Mouse (Mus musculus): ENCODE results near the gene Dpp9. TPM values are rescaled to one million over a fixed set of nuclear protein-coding genes. Genes with fewer than 3 reads are reported as not detected.

The Dpp9 gene
- 48.0 and 50.6 TPM in 2 replicates for polyA plus RNA-seq (2014; fragmentation: Nextera tagmentation; extraction: Ambion mirVana)

DNA sequence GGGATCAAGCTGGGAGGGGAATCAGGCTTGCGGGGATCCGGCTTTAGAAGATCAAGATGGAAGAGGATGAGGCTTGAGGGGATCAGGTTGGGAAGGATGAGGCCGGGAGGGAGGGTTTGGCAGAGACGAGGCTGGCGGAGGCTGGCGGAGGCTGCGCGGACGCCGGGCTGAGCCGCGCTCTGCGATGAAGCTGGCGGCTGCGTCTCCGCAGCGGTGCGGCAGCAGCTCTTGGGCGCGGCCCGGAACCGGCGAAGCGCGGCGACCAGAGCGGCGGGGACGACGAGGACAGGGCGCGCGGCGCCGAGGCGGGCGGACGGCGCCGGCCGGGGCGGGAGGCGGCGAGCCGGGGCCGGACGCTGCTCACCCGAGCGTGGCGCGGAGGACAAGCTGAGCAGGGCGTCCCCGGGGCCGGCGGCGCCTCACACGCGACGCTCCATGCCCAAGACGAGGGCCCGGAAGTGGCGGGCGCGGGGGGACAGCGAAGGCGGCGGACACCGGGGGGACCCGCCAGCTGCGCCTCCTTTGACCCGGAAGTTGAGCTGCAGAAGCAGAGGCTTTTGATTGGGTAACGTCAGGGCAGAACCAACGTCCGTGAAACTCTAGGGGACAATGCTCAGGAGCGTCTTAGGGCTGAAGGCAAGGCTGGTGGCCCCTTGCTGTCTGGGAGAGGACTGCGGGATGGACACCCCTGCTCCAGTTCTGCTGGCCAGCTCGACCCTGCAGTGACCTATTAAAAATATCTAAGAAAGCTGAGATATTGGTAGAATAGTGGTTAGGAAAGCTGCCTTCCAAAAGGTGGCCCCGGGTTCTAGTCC, at the start of gene Dpp9:
Gene Dpp9 (minus strand): TSS at position 529 of the 815 bp plus-strand sequence.
- ATAC-seq (replicated peaks; ENCODE audit: low FRiP score) (peak; percentile 99), DNase-seq (ENCODE audit: low spot score) (peak; percentile 92)
- H3K9me3 ChIP-seq (ENCODE audit: control insufficient read depth, low read length): no peaks in the 10 kb centered on the region
- H3K27me3 ChIP-seq (ENCODE audit: control insufficient read depth, insufficient read depth, low read length): no peaks in the 10 kb centered on the region
- peak within 1 kb of the TSS; percentile 76 for H3K27ac ChIP-seq (ENCODE audit: low read depth, low read length)
- H3K4me3 ChIP-seq (ENCODE audit: low read depth, low read length): peak within 1 kb of the TSS; percentile 93
- H3K9ac ChIP-seq (ENCODE audit: low read length): peak within 1 kb of the TSS; percentile 80
- no peaks in the 10 kb centered on the region for H3K36me3 ChIP-seq (ENCODE audit: control insufficient read depth, insufficient read depth, low read length)
- peak within 1 kb of the TSS; percentile 80 for H3K4me2 ChIP-seq (ENCODE audit: low read depth, low read length, severe bottlenecking)
- under 1% methylated on average over 60 of the region's 78 CpGs for WGBS
- peaks cover 14% of the 10 kb centered on the region; the same call in 1 of the 2 replicates for H3K4me1 ChIP-seq (replicated peaks; ENCODE audit: control insufficient read depth, insufficient read depth, low read length)

DNA sequence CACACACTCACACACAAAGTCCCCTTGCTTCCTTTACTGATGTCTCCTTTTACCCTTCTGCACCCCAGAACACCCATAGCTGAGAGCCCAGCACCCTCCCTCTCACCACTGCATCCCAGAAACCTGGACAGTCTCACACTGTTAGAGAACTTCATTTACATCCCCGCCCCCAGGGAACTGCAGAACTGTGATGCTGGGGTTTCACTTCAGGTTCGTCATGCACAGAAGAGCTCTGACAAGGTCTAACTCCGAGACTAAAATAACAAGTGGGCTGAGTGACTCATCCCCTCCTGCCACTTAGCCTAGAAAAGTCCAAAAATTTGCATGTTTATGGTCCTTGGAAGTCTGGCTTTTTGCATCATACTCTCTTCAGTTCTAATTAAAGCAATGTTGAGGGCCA, 47.6 kb upstream of the Dpp9 start:
- Histone ChIP-seq H3K4me3 (ENCODE audit: low read depth, low read length) (no peak overlapping the region), H3K4me1 (replicated peaks; ENCODE audit: control insufficient read depth, insufficient read depth, low read length) (no peaks in the 10 kb centered on the region), H3K4me2 (ENCODE audit: low read depth, low read length, severe bottlenecking) (no peak overlapping the region), H3K36me3 (ENCODE audit: control insufficient read depth, insufficient read depth, low read length) (no peaks in the 10 kb centered on the region), H3K27me3 (ENCODE audit: control insufficient read depth, insufficient read depth, low read length) (no peaks in the 10 kb centered on the region), H3K9ac (ENCODE audit: low read length) (no peak overlapping the region), H3K9me3 (ENCODE audit: control insufficient read depth, low read length) (no peaks in the 10 kb centered on the region), H3K27ac (ENCODE audit: low read depth, low read length) (no peak overlapping the region)
- DNase-seq (ENCODE audit: low spot score): no peak
- 68% methylated on average over 3 of the region's 3 CpGs for WGBS
- ATAC-seq (replicated peaks; ENCODE audit: low FRiP score): no peak

DNA sequence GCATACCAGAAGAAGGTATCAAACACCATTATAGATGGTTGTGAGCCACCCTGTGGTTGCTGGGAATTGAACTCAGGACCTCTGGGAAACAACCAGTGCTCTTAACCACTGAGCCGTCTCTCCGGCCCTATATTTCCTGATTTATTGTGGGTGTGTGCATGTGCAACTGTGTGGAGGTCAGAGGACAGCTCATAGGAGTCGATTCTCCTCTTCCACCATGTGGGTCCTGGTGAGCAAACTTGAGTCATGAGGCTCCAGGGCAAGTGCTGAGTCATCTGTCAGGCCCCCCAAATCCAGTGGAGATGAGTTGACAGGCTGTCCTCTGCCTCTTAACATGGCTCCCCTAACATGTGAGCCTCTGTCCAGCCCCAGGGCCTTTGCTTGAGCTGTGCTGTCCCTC, 47.2 kb upstream of the Dpp9 start:
- DNase-seq (ENCODE audit: low spot score): no peak
- Histone ChIP-seq H3K4me2 (ENCODE audit: low read depth, low read length, severe bottlenecking) (no peak overlapping the region), H3K27ac (ENCODE audit: low read depth, low read length) (no peak overlapping the region), H3K4me1 (replicated peaks; ENCODE audit: control insufficient read depth, insufficient read depth, low read length) (no peaks in the 10 kb centered on the region), H3K36me3 (ENCODE audit: control insufficient read depth, insufficient read depth, low read length) (peaks cover 2% of the 10 kb centered on the region; the same call in 1 of the 2 replicates), H3K9me3 (ENCODE audit: control insufficient read depth, low read length) (no peaks in the 10 kb centered on the region), H3K27me3 (ENCODE audit: control insufficient read depth, insufficient read depth, low read length) (no peaks in the 10 kb centered on the region), H3K9ac (ENCODE audit: low read length) (no peak overlapping the region), H3K4me3 (ENCODE audit: low read depth, low read length) (no peak overlapping the region)
- 93% methylated on average over 3 of the region's 3 CpGs for WGBS
- ATAC-seq (replicated peaks; ENCODE audit: low FRiP score): no peak

DNA sequence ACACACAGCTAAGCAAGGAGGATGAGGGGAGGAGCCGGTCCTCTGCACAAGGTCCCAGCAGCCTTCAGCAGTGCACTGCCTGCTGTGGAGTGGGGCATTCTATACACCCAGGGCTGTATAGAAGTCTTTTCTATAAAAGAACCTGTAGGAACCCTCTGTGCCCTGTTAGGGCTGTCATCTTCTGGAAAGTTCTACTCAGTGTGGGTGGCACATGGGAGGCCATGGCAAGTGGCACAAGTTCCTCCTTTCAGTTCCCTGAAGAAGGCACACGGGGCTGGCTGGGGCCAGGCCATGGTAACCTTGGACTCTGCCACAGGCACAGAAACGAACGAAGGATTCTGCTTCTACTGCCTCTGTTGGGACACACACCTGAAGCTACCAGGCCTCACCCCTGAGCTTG, 46.3 kb upstream of the Dpp9 start:
- peaks cover 2% of the 10 kb centered on the region; the same call in 1 of the 2 replicates for H3K36me3 ChIP-seq (ENCODE audit: control insufficient read depth, insufficient read depth, low read length)
- H3K4me2 ChIP-seq (ENCODE audit: low read depth, low read length, severe bottlenecking): no peak overlapping the region
- H3K9me3 ChIP-seq (ENCODE audit: control insufficient read depth, low read length): no peaks in the 10 kb centered on the region
- H3K4me1 ChIP-seq (replicated peaks; ENCODE audit: control insufficient read depth, insufficient read depth, low read length): no peaks in the 10 kb centered on the region
- H3K27ac ChIP-seq (ENCODE audit: low read depth, low read length): no peak overlapping the region
- H3K9ac ChIP-seq (ENCODE audit: low read length): no peak overlapping the region
- ATAC-seq (replicated peaks; ENCODE audit: low FRiP score) (no peak), DNase-seq (ENCODE audit: low spot score) (no peak)
- H3K4me3 ChIP-seq (ENCODE audit: low read depth, low read length): no peak overlapping the region
- 94% methylated on average over 4 of the region's 4 CpGs for WGBS
- no peaks in the 10 kb centered on the region for H3K27me3 ChIP-seq (ENCODE audit: control insufficient read depth, insufficient read depth, low read length)

DNA sequence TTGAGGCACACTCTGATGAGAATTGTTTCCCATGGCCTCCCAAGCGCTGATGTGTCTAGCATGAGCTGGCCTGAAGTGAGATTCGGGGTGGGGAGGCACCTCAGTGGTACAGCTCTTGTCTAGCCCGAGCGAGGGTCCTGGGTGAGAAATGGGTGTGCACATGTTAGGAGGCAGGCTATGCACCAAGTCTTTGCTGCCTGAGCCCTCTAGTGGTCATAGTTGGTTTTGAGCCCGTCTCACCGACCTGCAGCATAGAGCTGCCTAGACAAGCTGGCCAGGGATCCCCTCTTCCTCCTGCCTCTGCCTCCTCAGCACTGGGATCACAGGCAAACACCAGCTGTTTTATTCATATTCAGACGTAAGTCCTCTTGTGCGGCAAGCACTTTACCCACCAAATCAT, 45.3 kb upstream of the Dpp9 start:
- WGBS: 26% methylated on average over 8 of the region's 8 CpGs
- no peak overlapping the region for H3K9ac ChIP-seq (ENCODE audit: low read length)
- peaks cover 2% of the 10 kb centered on the region; the same call in 1 of the 2 replicates for H3K36me3 ChIP-seq (ENCODE audit: control insufficient read depth, insufficient read depth, low read length)
- H3K4me2 ChIP-seq (ENCODE audit: low read depth, low read length, severe bottlenecking): no peak overlapping the region
- H3K27me3 ChIP-seq (ENCODE audit: control insufficient read depth, insufficient read depth, low read length): no peaks in the 10 kb centered on the region
- peak; percentile 84 for DNase-seq (ENCODE audit: low spot score)
- peak; percentile 62 for ATAC-seq (replicated peaks; ENCODE audit: low FRiP score)
- no peak overlapping the region for H3K4me3 ChIP-seq (ENCODE audit: low read depth, low read length)
- no peak overlapping the region for H3K27ac ChIP-seq (ENCODE audit: low read depth, low read length)
- H3K4me1 ChIP-seq (replicated peaks; ENCODE audit: control insufficient read depth, insufficient read depth, low read length): no peaks in the 10 kb centered on the region
- no peaks in the 10 kb centered on the region for H3K9me3 ChIP-seq (ENCODE audit: control insufficient read depth, low read length)

DNA sequence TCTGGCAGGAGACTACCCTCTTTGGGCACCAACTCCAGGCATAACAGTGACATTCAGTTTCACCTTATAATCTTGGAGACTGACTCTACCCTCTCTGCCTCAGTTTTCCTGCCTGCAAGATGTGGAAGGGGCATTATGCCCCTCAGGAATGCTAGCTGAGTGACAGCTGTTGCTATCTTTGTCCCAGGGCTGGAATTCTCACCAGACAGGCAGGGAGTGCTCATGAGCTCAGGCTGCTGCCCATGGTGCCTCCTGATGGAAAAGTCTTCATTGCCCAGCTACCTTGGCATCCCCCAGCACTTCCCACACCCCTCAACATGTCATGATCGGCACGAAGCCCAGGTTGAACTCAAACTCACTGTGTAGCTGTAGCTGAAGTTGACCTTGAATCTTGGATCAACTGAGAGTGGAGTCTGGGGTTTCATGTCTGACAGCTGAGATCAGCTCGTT, 44.0 kb upstream of the Dpp9 start:
- Histone ChIP-seq H3K4me1 (replicated peaks; ENCODE audit: control insufficient read depth, insufficient read depth, low read length) (no peaks in the 10 kb centered on the region; the same call in 1 of the 2 replicates), H3K27ac (ENCODE audit: low read depth, low read length) (no peak overlapping the region), H3K27me3 (ENCODE audit: control insufficient read depth, insufficient read depth, low read length) (no peaks in the 10 kb centered on the region), H3K4me2 (ENCODE audit: low read depth, low read length, severe bottlenecking) (no peak overlapping the region), H3K9me3 (ENCODE audit: control insufficient read depth, low read length) (no peaks in the 10 kb centered on the region), H3K9ac (ENCODE audit: low read length) (no peak overlapping the region), H3K4me3 (ENCODE audit: low read depth, low read length) (no peak overlapping the region), H3K36me3 (ENCODE audit: control insufficient read depth, insufficient read depth, low read length) (peaks cover 2% of the 10 kb centered on the region; the same call in 1 of the 2 replicates)
- ATAC-seq (replicated peaks; ENCODE audit: low FRiP score) (no peak), DNase-seq (ENCODE audit: low spot score) (no peak)
- WGBS: 87% methylated on average over 3 of the region's 3 CpGs

DNA sequence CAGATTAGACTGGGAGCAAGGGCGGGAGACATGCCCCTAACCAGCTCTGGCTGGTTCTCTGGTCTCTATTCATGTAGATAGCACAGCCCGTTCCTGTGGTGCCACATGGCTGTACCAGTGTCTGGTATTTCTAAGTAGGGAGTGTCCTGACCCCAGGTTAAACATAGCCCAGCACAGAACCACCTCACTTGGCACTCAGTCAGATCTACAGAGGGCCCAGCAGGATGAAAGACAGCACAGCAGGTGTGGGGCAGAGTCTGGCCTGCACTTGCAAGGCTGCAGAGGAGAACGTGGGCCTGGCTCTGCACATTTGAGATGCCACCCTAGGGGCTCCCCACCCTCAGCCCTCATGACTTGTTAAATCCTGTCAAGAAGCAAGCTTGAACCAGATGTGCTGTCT, 42.5 kb upstream of the Dpp9 start:
- H3K27me3 ChIP-seq (ENCODE audit: control insufficient read depth, insufficient read depth, low read length): no peaks in the 10 kb centered on the region
- no peak overlapping the region for H3K9ac ChIP-seq (ENCODE audit: low read length)
- no peak overlapping the region for H3K27ac ChIP-seq (ENCODE audit: low read depth, low read length)
- H3K4me1 ChIP-seq (replicated peaks; ENCODE audit: control insufficient read depth, insufficient read depth, low read length): peaks cover 3% of the 10 kb centered on the region; the same call in 1 of the 2 replicates
- no peak overlapping the region for H3K4me2 ChIP-seq (ENCODE audit: low read depth, low read length, severe bottlenecking)
- H3K4me3 ChIP-seq (ENCODE audit: low read depth, low read length): no peak overlapping the region
- WGBS: 81% methylated on average over 3 of the region's 3 CpGs
- H3K36me3 ChIP-seq (ENCODE audit: control insufficient read depth, insufficient read depth, low read length): peaks cover 2% of the 10 kb centered on the region; the same call in 1 of the 2 replicates
- no peak for DNase-seq (ENCODE audit: low spot score)
- H3K9me3 ChIP-seq (ENCODE audit: control insufficient read depth, low read length): no peaks in the 10 kb centered on the region
- ATAC-seq (replicated peaks; ENCODE audit: low FRiP score): no peak

DNA sequence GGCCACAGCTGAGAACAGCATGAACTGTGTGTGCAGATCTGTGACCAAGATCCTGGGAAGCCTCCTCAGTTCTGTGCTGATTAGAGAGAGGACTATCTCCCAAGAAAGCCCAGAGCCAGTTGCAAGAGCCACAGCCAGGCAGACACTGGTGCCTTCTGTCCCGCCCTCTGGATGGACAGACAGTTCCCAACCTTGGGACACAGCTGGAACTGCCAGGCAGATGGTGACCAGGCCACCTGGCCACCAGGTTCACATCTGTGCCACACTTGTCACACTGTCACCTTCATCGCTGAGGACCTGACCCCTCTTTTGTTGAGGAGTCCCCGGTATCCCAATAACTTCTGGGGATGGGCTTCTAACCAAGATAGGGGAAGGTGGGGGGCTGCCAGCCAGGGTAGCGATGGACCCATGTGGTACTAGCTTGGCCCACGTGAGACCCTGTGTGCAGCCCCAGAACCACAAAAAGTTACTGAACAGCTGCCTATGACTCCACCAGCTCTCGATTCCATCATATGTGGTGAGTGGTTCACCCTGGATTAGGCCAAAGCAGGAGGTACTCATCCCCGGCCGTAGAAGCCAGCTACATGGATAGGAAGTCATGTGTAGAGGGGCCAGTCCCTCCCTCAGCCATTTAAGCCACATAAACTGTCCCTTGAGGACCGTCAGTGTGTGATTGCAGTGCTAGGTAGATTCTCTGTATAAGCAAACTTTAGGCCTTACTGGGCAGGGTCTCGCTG, 40.8 kb upstream of the Dpp9 start:
- Histone ChIP-seq H3K27ac (ENCODE audit: low read depth, low read length) (no peak overlapping the region), H3K4me3 (ENCODE audit: low read depth, low read length) (no peak overlapping the region), H3K9ac (ENCODE audit: low read length) (no peak overlapping the region), H3K27me3 (ENCODE audit: control insufficient read depth, insufficient read depth, low read length) (no peaks in the 10 kb centered on the region), H3K9me3 (ENCODE audit: control insufficient read depth, low read length) (no peaks in the 10 kb centered on the region), H3K36me3 (ENCODE audit: control insufficient read depth, insufficient read depth, low read length) (peaks cover 2% of the 10 kb centered on the region; the same call in 1 of the 2 replicates), H3K4me1 (replicated peaks; ENCODE audit: control insufficient read depth, insufficient read depth, low read length) (peaks cover 5% of the 10 kb centered on the region; the same call in 1 of the 2 replicates), H3K4me2 (ENCODE audit: low read depth, low read length, severe bottlenecking) (no peak overlapping the region)
- DNase-seq (ENCODE audit: low spot score) (no peak), ATAC-seq (replicated peaks; ENCODE audit: low FRiP score) (no peak)
- 83% methylated on average over 10 of the region's 10 CpGs for WGBS
